Mouse (Mus musculus): ENCODE data around the gene A930017K11Rik.

A930017K11Rik gene

GRCm38 (mm10) chr17:25951803-25952623, at the start of gene A930017K11Rik:
Gene A930017K11Rik, minus strand, starts transcription at chr17:25952565.
- no peak for DNase-seq (ENCODE audit: extremely low read depth, insufficient read length, low spot score)

- DNase-seq (ENCODE audit: extremely low read depth, insufficient read length, low spot score), result no peak
These were observed 46.1 kb upstream of the A930017K11Rik start for GRCm38 (mm10) chr17:25998425-25998824.

GRCm38 (mm10) chr17:25993489-25993888, 41.1 kb upstream of the A930017K11Rik start:
- DNase-seq (ENCODE audit: extremely low read depth, insufficient read length, low spot score), result no peak

- no peak for DNase-seq (ENCODE audit: extremely low read depth, insufficient read length, low spot score)
These were observed 39.9 kb upstream of the A930017K11Rik start for GRCm38 (mm10) chr17:25992274-25992673.

- DNase-seq (ENCODE audit: extremely low read depth, insufficient read length, low spot score), result no peak
These were observed 38.0 kb upstream of the A930017K11Rik start for GRCm38 (mm10) chr17:25990331-25990730.

- peak; percentile 98 for DNase-seq (ENCODE audit: extremely low read depth, insufficient read length, low spot score)
These were observed 33.2 kb upstream of the A930017K11Rik start, which contains the start of gene Capn15 for GRCm38 (mm10) chr17:25985306-25986294. Gene Capn15, minus strand, starts transcription at chr17:25985796.

GRCm38 (mm10) chr17:25984556-25985305, 32.4 kb upstream of the A930017K11Rik start:
- no peak for DNase-seq (ENCODE audit: extremely low read depth, insufficient read length, low spot score)

- no peak for DNase-seq (ENCODE audit: extremely low read depth, insufficient read length, low spot score)
These were observed 31.7 kb upstream of the A930017K11Rik start for GRCm38 (mm10) chr17:25984066-25984465.

- DNase-seq (ENCODE audit: extremely low read depth, insufficient read length, low spot score), result no peak
These were observed 30.5 kb upstream of the A930017K11Rik start for GRCm38 (mm10) chr17:25982913-25983312.

- no peak for DNase-seq (ENCODE audit: extremely low read depth, insufficient read length, low spot score)
These were observed 28.5 kb upstream of the A930017K11Rik start for GRCm38 (mm10) chr17:25980854-25981253.

- DNase-seq (ENCODE audit: extremely low read depth, insufficient read length, low spot score), result no peak
These were observed 27.7 kb upstream of the A930017K11Rik start for GRCm38 (mm10) chr17:25979829-25980738.

GRCm38 (mm10) chr17:25970954-25971707, 18.8 kb upstream of the A930017K11Rik start:
- DNase-seq (ENCODE audit: extremely low read depth, insufficient read length, low spot score), result no peak

GRCm38 (mm10) chr17:25970448-25970847, 18.1 kb upstream of the A930017K11Rik start:
- DNase-seq (ENCODE audit: extremely low read depth, insufficient read length, low spot score), result no peak

GRCm38 (mm10) chr17:25968176-25968575, 15.8 kb upstream of the A930017K11Rik start:
- no peak for DNase-seq (ENCODE audit: extremely low read depth, insufficient read length, low spot score)

- DNase-seq (ENCODE audit: extremely low read depth, insufficient read length, low spot score), result no peak
These were observed 15.3 kb upstream of the A930017K11Rik start for GRCm38 (mm10) chr17:25967652-25968051.

GRCm38 (mm10) chr17:25964271-25964670, 11.9 kb upstream of the A930017K11Rik start:
- no peak for DNase-seq (ENCODE audit: extremely low read depth, insufficient read length, low spot score)

- DNase-seq (ENCODE audit: extremely low read depth, insufficient read length, low spot score), result no peak
These were observed 10.1 kb upstream of the A930017K11Rik start for GRCm38 (mm10) chr17:25962413-25962905.

- no peak for DNase-seq (ENCODE audit: extremely low read depth, insufficient read length, low spot score)
These were observed 9.2 kb upstream of the A930017K11Rik start for GRCm38 (mm10) chr17:25961566-25961965.

Data from 3134 (cell line).